Mouse (Mus musculus) thymus, postnatal 0 days (tissue): ENCODE measurements around the gene Fam89a. TPM values are rescaled to one million over a fixed set of nuclear protein-coding genes. Genes with fewer than 3 reads are reported as not detected.
A peak's percentile ranks its signal among the peaks of the same experiment; 100 is the strongest.

Source experiments
- DNase-seq: peaks from one replicate; pipeline ENCODE4 v3.0.0-alpha.2; 2015; ENCODE audit warnings: low spot score
- polyA plus RNA-seq: library from polyadenylated mRNA; unstranded; fragments of >200 nt; fragmentation: Nextera tagmentation; extraction: Ambion mirVana; gene quantifications from 2 replicates; pipeline ENCODE4 v1.2.1, GENCODE M21; 2015

Fam89a gene
- polyA plus RNA-seq, result 6.1 and 7.7 TPM in 2 replicates

GRCm38 (mm10) chr8:124751709-124752173 lies at the start of gene Fam89a:
Gene Fam89a (minus strand): TSS chr8:124751832.
- DNase-seq, result peak; percentile 53

GRCm38 (mm10) chr8:124800542-124800941 lies 48.9 kb upstream of the Fam89a start:
- DNase-seq, result no peak

GRCm38 (mm10) chr8:124795781-124796488 lies 44.3 kb upstream of the Fam89a start:
- no peak for DNase-seq

GRCm38 (mm10) chr8:124794486-124794780 lies 42.8 kb upstream of the Fam89a start:
- peak; percentile 40 for DNase-seq

- no peak for DNase-seq
Observed at GRCm38 (mm10) chr8:124793661-124794485, 42.2 kb upstream of the Fam89a start.

- DNase-seq, result peak; percentile 76
Observed at GRCm38 (mm10) chr8:124793172-124793651, 41.6 kb upstream of the Fam89a start.

- peak; percentile 19 for DNase-seq
Observed at GRCm38 (mm10) chr8:124792708-124793107, 41.1 kb upstream of the Fam89a start, which contains the start of gene Trim67. Gene Trim67 (plus strand): TSS chr8:124793092.

GRCm38 (mm10) chr8:124792186-124792585 lies 40.6 kb upstream of the Fam89a start:
- peak; percentile 37 for DNase-seq

- no peak for DNase-seq
Observed at GRCm38 (mm10) chr8:124791751-124792150, 40.1 kb upstream of the Fam89a start.

GRCm38 (mm10) chr8:124790676-124791075 lies 39.0 kb upstream of the Fam89a start:
- no peak for DNase-seq

- DNase-seq, result no peak
Observed at GRCm38 (mm10) chr8:124784613-124785012, 33.0 kb upstream of the Fam89a start.

- DNase-seq, result no peak
Observed at GRCm38 (mm10) chr8:124783228-124783627, 31.6 kb upstream of the Fam89a start.

GRCm38 (mm10) chr8:124782431-124782830 lies 30.8 kb upstream of the Fam89a start:
- DNase-seq, result no peak

GRCm38 (mm10) chr8:124780236-124780635 lies 28.6 kb upstream of the Fam89a start:
- DNase-seq, result no peak

- DNase-seq, result peak; percentile 62
Observed at GRCm38 (mm10) chr8:124775695-124776094, 24.1 kb upstream of the Fam89a start.

GRCm38 (mm10) chr8:124772389-124772788 lies 20.8 kb upstream of the Fam89a start:
- no peak for DNase-seq

- DNase-seq, result no peak
Observed at GRCm38 (mm10) chr8:124763061-124763460, 11.4 kb upstream of the Fam89a start.

- DNase-seq, result peak; percentile 61
Observed at GRCm38 (mm10) chr8:124758544-124758943, 6.9 kb upstream of the Fam89a start.

- no peak for DNase-seq
Observed at GRCm38 (mm10) chr8:124756601-124757000, 5.0 kb upstream of the Fam89a start.

- DNase-seq, result no peak
Observed at GRCm38 (mm10) chr8:124756153-124756552, 4.5 kb upstream of the Fam89a start.

- no peak for DNase-seq
Observed at GRCm38 (mm10) chr8:124755481-124755880, 3.8 kb upstream of the Fam89a start.

GRCm38 (mm10) chr8:124754792-124755190 lies 3.2 kb upstream of the Fam89a start:
- DNase-seq, result no peak
